Mouse (Mus musculus) G1E-ER4 (cell line): ENCODE results near the gene Ccdc126. TPM values are rescaled to one million over a fixed set of nuclear protein-coding genes. Genes with fewer than 3 reads are reported as not detected.

Experiments
- GATA1 ChIP-seq: IDR thresholded peaks from one replicate; pipeline ENCODE4 v1.8.0; 2012; ENCODE audit warnings: low read length, inconsistent platforms
- polyA plus RNA-seq: library from polyadenylated mRNA; stranded (reverse); fragments of >175 nt; gene quantifications from 2 replicates; pipeline ENCODE4 v1.2.3, GENCODE M21; 2012

Gene Ccdc126
- polyA plus RNA-seq: 0.90 and 1.5 TPM in 2 replicates

DNA sequence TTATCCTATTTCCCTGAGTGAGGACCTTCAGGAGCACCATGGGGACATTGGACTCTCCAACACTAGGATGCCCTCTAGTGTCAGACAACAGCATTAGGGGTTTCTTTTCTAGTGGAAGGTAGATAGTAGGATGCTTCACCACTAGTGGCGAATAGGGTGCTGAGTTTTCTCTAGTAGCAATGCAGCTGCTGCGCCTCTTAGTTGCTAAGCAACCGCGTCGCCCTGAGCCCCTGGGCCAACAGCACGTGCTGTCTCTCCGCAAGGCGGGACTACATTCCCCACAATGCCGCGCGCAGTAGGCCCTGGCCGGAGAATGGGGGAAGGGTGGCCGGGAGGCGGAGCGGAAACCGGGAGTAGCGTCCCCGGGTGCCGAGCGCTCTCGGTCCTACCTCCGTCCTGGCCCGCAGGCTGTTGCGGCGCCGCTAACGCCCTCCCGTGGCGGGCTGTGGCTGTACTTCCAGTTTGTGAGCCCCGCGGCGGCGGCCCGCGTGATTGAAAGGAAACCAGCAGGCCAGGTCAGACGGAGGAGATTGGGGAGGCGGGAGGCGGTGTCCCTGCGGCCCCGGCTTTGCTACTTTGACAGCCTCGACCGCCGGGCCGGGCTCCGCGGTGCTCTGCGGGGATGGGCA lies at the start of gene Ccdc126:
Gene Ccdc126 (plus strand): TSS at position 309 of the 629 bp plus-strand sequence.
- TF ChIP-seq GATA1: no peak

DNA sequence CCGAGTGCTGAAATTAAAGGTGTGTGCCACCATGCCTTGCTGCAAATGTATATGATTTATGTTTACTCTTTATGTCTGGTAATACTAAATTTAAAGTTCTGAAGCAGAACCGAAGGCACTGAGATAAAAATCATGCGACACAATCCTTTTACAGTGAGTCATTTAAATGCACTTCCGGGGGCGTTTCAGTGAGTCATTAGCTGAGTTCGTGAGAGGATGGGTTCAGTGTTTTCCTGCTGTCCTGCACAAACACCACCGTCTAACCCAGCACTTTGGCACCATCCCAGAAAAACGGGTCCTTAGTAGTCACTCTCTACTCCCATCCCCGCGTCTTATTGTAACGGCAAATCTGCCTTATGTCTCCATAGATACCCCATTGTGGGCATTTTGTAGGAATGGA lies 49.2 kb upstream of the Ccdc126 start:
- TF ChIP-seq GATA1: no peak

DNA sequence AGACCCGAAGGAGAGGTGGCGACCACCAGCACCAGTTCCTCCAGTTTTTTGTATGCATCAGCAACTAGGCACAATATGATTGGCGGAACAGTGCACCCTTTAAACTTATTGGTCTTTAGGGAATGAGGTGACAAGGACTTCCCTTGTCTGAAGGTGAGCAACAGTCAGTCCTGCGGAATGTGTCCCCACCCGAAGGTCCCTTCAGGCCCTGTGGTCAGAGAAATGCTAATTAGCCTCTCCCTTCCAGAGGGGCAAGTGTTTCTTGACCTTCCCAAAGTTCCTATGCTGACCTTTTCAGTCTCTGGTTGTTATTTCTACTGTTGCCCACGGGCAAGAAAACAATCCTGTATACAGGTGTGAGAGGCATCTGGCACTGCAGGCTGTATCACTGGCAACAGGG lies 47.3 kb upstream of the Ccdc126 start:
- no peak for TF ChIP-seq GATA1

DNA sequence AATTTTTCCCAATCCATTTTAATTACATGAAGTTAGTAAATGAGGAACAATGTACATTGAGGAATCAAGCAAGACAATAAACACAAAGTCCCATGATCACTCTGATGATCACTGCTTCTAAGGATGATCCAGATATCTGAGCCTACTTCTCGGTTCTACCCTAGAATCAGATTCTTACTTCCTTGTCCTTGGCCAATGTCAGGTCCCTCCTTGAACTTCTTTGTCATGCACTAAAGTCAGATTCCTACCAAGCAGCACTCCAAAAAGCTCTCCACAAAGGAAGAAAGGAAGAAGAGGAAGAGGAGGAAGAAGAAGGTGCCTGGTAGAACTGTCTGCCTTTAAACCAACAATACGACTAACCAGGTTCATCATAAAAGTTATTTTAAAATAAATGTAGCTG lies 46.2 kb upstream of the Ccdc126 start:
- TF ChIP-seq GATA1: no peak

DNA sequence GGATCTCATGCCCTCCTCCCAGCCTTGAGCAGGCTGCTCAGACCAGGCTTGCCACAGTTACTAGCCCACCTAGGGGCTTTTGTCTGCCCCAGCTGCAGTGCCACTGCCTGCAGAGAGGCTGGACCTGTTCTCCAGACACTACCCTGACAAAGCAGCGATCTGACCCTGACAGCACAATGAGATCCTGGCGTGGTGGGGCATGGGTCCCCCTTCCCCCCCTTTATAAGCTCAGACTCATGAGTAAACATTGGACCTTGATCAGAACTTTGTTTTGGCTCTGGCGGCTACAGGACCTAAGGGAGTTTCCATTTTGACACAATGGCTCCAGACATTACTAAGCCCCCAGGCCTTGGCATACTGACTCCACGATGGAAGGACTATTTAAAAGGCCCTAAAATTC lies 45.1 kb upstream of the Ccdc126 start:
- TF ChIP-seq GATA1: no peak

DNA sequence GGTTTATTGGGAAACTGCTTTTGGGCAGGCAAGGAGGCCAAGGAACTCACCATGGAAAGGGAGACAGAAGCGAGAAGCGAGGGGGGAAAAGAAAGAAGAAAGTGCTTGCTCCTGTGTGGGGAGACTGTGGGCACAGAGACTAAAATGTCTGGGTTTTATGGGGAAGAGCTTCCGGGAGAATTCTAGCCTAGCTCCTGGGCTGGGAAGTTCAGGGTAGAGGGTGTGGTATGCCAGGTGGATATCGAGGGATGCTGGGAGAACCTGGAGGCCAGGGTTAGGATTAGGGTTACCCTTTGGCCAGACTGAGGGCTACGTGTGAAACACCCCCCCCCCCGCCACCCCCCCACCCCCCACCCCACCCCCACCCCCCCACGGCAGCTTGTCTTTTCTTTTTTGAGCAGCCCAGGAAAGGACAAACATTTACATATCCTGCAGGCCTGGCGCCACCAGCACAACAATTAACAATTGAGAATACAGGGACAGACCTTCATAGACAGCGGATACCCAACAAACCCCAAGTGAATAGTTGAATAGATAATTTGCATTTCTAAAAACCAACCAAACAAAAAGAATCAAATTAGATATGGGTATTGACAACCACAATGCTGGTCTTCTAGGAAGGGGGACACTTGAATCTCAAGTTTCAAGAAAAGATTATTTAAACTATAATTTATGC lies 44.5 kb upstream of the Ccdc126 start:
- no peak for TF ChIP-seq GATA1

DNA sequence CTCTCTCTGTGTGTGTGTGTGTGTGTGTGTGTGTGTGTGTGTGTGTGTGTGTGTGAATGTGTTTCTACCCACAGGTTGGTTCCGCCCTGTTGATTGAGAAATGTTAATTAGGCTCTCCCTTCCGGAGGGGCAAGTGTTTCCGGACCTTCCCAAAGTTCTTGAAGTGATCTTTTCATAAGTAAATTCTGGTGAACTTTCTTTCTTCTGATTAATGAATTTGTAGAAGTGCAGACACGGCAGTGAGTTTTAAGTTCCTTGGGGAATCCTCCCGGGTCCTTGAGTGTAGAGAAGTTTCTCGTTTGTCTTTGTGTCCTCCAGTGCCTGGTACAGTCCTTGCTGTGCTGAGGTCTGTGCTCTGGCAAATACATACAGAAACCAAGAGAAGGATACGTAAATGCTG lies 43.8 kb upstream of the Ccdc126 start:
- no peak for TF ChIP-seq GATA1

DNA sequence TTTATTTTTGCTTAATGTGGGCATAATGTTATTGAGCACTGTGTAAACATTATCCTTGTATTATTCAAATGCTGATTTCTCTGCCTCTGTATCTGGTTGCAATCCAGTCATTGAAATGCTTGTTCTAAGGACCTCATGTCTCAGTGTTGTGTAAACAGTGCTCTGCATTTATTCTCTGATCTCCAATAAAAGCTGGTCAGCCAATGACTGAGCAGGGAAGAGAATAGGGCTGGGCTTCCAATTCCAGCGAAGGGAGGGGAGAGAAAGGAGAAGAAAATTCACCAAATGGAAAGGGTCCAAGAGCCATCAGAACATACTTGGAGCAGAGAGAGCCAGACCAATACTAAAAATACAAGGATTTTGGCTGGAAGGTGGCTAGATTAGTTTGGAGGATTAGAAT lies 38.1 kb upstream of the Ccdc126 start:
- no peak for TF ChIP-seq GATA1

DNA sequence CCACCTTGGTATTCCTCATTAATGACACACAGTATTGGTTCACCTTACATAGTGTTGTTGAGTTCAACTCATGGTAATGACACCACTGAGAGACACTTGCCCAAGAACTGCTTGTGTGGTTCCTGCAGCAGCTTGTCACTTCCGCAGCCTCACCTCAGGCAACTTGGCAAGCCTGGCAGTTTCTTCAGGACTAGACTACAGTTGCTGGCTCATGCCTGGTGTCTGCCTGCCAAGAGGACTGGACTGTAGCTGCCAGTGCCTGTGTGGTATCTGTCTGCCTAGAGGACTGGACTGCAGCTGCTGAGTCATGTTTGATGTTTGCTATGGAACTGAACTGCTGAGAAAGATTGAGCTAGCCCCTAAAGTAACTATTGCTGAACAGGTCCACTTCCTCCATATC lies 37.0 kb upstream of the Ccdc126 start:
- TF ChIP-seq GATA1: no peak

DNA sequence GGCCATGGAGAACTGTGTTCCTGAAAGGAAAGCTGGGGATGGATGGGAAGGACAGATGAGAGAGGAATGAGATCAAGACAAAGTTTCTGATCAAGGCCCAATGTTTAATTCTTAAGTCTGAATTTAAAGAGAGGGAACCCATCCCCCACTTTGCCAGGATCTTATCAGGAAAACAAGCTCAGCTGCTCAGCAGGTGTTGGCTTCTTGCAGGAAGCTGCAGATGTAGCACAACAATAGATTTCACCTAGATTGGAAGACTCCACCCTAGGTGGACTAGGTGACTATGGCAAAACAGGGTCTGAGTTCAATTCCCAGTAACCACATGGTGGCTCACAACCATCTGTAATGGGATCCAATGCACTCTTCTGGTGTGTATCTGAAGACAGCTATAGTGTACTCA lies 20.8 kb upstream of the Ccdc126 start:
- TF ChIP-seq GATA1: no peak

DNA sequence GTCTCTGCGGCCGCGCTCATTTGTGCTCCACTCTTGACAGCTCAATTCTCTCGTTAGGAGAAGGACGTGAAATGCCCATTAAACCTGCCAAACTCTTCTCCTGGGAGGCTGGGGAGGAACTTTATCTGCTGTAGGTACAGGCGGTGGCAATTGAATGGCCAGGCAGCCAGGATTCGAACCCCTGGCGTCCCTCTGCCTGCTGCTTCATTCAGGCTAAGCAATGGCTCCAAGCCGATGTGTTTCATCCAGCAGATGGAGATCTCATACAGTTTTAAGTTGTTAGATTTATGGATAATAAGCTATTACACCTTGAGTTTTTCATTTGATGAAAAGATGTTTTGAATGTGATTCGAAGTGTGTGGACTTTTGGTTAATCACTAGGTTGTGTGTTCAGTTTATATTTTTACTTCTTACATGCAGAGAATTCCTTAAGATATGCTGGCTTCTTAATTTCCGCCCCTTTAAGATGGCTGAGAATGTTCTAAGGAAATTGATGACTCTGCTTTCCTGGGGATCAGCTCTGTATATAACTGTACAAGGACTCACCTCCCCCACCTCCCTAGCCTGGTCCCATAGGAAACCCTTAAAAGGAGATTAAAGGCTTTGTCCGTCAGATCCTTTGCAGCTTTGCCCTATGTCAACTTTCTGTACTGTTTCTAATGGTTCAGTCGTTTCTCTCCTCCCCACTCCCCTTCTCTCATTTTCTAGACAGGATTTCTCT lies 681 bp downstream of the Ccdc126 start:
- TF ChIP-seq GATA1: no peak

DNA sequence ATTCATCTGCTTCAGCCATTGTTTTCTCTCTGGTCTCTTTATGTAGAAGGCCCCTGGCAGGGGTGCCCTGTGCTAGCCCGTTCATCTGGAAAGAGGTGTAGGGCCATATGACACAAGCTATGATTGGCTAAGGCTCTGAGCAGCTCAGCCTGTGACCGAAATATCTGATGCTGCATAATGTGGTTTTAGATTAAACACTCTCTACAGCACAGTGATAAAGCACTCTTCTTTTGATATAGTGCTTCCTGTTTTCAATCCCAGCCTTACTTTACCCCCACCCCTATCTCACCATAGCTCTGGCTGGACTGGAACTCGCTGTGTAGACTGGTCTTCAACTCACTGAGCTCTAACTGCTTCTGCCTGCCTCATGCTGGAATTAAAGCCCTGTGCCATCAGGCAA lies 2.3 kb downstream of the Ccdc126 start:
- peak; percentile 91 for TF ChIP-seq GATA1

DNA sequence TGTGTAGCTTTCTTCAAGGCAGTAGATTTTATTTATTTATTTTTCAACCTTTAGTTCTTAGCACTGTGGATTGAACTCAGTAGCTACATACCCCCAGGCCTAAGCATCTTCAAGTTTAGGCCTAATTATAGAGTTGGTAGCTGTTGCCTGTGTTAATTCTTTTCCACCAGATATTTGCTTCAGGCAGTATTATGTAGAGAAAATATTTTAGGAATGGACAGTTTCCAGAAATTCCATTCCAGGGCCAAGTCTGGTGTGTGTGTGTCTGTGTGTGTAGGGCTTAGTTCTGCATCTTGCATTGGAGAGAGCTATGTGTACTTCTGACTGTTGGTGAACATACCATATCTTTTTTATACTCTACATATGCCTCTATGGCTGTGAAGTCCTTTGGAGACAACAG lies 3.0 kb downstream of the Ccdc126 start:
- TF ChIP-seq GATA1: no peak

DNA sequence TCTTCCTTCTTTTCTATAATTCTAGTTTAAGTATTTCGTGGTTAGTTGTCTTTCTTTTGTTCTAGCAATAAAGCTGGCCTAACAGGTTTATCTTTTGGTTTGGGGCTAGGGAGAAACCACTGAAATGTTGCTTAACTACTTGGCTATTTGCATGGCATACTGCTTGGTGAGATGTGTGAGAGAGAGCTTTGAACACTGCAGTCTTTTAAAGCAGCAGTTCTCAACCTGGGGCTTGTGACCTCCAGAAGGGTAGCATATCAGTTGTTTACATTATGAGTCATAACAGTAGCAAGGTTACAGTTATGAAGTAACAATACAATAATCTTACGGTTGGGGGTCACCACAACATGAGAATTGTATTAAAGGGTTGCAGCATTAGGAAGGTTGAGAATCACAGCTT lies 3.9 kb downstream of the Ccdc126 start:
- no peak for TF ChIP-seq GATA1

DNA sequence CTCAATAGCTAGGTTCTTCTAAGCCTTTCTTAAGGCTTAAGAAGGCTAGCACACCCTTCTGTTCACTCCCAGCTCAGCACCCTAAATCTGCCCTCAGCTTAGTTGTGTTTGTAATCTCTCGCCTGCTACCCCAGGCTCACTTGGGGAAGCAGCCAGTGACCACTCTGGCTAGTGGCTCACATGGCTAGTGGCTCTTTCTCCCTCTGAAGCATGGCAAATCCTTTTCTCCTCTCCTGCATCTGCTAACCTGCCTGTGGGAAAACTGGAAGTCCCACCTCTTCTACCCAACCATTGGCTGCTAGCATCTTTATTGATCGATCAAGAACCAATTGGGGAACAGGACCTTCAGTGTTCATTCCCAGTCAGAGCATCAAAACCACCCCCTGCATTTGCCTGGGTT lies 5.5 kb downstream of the Ccdc126 start:
- TF ChIP-seq GATA1: no peak

DNA sequence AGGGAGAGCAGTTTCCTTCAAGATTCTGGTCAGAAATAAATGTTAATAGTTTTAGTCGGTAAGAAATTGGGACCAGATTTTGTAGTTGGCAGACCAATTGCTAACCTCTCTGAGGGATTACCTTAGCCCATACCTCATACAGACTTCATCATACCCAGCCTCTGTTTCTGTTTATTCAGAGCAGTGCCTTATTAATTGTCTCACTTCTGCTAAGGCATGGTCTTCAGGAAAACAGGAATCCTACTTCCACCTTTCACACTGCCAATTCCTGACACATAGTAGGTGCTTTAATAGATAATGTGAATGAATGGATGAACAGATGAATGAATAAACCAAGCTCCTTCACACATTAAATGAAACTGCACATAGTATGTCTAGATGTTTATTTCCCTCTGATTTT lies 6.2 kb downstream of the Ccdc126 start:
- no peak for TF ChIP-seq GATA1

DNA sequence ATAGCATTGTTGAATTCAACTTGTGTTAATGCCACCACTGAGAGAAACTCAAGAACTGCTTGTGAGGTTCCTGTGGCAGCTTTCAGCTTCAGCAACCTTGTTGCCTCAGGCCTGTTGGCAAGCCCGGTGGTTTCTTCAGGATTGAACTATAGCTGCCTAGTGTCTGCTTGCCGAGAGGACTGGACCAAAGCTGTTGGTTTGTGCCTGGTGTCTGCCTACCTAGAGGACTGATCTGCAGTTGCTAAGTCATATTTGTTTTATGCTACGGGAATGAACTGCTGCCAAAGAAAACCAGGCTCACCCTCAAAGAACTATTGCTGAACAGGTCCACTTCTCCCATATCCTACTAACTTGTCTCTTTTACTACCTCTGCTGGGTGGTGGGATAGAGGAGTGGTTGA lies 7.8 kb downstream of the Ccdc126 start:
- no peak for TF ChIP-seq GATA1
